Mouse (Mus musculus) c-Kit-positive CD71-negative TER-119-negative erythroid progenitor cells, embryonic 14.5 days (primary cell): Measurements from ENCODE around the gene Lst1.
A peak's percentile ranks its signal among the peaks of the same experiment; 100 is the strongest.

Experiments used
- DNase-seq: peaks from one replicate; pipeline ENCODE4 v3.0.0-alpha.2; 2013; ENCODE audit warnings: low read depth

Lst1 gene

DNA sequence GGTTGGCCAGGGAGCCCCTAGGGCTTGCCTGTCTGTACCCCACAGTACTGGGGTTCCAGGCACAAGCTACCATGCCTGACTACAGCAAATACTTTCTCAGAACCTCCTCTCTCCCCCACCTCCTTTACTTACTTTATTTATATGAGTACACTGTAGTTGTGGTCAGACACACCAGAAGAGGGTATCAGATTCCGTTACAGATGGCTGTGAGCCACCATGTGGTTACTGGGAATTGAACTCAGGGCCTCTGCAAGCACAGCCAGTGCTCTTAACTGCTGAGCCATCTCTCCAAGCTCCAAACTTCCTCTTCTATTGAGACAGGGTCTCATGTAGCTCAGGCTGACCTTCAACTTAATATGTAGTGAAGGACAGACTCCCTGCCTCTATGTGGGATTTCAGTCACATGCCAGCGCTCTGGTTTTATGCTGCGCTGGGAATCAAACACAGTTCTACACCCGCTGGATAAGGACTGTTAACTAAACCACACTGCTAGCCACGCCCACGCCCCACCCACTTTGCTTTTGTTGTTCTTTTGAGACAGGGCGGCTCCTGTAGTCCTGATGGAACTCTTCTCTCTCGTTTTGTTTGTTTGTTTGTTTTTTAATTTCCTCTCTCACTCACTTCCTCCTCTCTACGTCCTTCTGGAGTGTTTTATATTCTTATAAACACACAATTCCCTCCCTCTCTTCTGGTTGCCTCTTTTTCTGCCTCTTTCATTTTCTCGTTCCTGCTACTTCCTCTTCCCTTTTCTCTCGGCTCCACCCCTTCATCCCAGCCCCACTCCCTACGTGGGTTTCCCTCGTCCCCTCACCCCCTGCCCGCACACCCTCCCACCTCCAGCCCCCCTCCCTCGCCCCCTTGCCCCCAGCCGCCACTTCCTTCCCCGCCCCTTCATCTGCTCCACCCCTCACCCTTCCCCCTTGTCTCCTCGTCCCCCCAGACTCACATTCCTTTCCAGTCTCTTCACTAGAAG, 2.3 kb downstream of the Lst1 start:
- peak; percentile 83 for DNase-seq

DNA sequence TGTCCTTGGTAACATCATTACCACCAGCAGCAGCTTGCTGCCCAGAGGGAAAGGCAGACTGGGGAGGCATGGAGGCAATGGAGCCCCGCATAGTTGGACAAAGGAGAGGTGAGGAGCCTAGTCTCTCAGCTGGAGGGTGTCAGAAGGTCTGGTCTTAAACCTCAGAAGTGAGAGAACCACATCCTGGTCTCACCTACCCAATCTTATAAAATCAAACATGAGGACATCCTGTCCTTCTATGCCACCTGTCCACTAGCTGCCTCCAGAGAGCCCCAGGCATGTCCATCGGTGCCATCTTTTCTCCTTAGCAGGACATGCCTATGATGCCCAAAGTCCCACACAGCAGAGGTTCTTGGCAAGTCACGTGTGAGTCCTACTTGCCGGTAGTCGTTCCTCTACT, 8.1 kb downstream of the Lst1 start:
- DNase-seq, result no peak

DNA sequence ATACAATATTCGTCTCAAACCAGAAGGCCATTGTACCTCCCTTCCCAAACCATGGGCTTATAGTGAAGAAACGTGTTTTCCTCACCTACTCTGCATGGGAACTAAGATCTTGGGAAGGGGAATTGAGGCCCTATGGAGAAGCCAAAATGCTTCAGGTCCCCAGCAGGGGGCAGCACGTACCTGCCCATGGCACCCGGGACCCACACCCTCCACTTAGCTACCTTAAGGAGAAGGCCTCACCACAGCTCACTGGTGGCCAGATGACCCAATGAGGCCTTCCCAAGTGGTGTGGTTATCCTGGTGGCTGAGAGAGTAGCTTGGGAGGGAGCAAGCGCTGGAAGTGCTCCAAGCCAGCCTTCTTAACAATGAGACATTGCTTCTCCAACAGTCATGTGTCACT, 9.7 kb downstream of the Lst1 start:
- no peak for DNase-seq

DNA sequence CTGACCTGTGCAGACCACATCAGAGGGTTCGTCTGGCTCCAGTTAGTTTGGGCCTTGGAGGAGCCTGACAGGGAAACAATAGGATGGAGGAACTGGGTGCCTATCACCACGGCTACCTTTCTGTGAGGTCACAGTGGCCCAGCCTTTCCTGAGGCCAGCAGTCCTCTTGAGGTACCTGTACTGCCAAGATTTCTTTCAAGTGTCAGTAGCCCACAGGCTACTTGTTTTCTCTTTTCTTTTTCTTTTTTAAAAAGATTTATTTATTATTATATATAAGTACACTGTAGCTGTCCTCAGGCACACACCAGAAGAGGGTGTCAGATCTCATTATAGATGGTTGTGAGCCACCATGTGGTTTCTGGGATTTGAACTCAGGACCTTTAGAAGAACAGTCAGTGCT, 12.3 kb downstream of the Lst1 start, which contains the start of gene Aif1:
Gene Aif1 (minus strand): TSS at position 101 of the 400 bp plus-strand sequence.
- no peak for DNase-seq

DNA sequence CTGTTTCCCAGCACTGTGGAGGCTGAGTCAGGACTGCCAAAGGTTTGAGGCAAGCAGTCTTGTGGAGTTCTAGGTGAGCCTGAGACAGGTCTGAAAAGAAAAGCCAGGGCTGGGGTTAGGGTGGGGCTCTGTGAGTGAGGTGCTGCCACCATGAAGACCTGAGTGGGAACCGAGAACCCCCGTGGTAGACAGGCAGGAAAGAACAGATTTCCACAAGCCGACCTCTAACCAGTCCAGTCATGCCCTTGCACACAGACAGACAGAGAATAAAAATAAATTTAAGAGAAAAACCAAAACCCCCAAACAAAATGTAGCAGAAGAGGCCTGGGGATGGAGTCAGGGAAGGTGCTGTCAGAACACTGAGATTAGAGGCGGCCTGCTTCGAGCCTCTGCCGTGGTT, 12.9 kb downstream of the Lst1 start:
- no peak for DNase-seq

DNA sequence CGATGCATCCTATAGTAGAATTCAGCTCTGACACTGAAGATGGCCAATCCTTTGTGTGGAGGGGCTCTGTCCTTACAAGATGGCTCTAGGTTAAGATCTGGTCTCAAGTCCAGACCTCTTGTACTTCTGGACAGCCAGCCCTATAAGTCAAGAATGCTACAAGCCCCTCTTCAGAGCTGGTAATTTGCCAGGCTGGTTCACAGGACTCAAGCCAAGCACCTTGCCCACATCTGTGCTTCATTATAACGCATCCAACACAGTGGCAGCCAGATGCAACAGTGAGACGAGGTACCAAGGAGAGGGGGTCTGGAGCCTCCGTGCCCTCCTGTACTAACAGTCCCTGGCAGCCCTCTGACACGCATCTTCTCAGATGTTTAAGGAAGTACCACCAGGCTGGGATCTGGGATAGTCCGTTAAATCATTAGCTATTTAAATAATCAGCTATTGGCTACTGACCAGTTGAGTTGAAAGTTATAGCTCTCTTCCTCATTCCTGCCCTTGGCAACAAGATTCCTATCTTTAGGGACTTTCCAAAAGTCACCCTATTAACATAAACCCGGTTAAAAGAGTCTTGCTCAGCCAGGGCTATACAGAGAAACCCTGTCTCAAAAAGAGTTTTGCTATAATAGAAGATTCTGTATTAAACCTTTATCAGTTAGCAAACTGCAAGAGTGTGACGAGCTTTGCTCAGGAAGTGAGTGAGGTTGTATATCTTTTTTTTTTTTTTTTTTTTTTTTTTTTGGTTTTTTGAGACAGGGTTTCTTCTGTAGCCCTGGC, 13.8 kb downstream of the Lst1 start:
- DNase-seq, result no peak

DNA sequence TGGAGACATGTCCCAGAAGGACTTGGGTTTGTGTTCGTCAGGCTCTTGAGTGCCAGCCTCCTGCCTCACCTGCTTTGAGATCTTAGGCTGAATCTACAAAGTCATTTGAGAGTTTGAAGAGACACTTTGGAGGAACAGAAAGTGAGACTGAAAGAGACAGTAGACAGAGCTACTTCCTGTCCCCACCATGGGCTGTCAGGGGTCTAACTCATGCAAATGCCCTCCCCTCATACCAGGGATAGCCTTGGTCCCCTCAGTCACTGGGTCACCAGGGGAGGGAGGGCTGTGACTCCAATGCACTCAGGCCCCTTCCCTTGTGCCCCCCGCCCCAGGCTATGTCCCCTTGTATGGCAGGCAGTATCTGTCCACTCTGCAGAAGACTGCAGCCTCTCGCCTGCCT, 14.9 kb downstream of the Lst1 start:
- DNase-seq, result no peak

DNA sequence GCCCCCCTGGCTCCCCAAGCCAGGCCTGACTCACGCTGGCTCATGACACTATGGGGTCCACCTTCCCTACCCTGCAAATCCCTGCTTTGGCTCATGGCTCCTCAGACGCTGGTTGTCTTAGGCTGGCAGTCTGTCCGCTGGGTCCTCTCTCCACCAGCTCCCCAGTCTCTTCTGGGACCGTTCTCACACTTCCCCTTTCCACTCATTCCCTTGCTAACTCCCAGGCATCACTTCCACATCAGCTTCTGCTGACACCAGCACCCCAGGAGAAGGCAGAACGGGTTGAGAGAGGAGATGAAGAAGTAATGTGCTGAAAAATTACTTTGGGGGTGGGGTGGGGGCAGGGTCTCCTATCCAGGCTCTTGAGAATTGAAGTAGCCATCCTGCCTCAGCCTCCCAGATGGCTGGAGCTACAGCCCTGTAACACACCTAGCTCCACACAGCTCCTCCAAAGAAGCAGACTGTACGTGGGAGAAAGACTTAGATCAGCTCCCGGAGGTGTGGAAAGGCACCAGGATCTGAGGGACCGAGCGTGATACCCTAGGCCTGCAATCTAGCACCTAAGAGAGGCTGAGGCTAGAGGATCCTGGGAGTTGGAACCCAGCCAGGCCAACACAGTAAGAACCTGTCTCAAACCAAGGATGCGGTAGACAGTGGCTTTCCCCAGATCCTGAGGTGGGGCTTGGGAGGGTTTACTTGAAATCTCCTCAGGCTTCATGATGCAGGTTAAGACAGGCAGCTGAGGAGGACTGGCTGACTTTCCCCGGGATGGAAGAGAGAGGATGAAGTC, 15.6 kb downstream of the Lst1 start:
- DNase-seq, result no peak

DNA sequence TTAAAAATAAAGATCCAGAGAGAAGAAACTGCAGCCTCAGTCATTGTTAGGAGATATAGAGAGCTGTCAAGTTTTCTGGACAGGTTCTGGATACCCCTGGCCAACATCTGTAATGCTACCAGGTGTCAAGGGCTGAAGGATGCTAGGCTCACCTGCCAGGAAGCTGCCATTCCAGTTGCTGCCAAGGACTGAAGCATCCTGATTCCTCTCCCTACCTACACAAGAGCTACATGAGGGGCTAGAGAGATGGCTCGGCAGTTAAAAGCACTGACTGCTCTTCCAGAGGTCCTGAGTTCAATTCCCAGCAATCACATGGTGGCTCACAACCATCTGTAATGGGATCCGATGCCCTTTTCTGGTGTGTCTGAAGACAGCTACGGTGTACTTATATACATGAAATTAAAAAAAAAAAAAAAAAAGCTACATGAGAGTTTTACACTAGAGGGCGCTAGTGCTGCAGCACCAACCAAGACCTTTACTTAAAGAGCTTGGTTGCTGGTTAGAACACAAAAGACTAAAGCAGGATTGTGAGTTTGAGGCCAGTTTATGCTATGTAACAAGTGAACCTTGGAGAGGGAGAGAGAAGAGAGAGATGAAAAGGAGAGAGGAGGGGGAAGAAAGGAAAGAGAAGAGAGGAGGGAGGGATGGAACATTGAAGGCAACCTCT, 19.6 kb downstream of the Lst1 start:
- peak; percentile 62 for DNase-seq

DNA sequence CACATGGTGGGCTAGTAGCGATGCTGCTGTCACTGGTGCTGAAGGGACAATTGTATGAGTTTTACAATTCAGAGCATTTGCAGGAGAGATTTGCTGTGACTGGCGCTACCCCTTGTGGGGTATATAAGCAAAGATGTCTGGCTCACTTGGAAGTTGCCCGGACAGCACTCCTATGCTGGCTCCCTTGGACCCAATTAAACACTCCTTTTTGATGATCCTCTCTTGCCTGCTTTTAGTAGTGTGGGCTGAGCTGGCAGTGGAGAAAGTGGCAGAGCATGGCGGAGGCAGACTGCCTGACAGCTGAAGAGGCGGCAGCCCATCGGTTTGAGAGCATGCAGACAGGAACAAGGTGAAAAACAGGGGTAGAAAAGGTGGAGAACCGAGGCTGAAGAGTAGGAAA, 20.4 kb downstream of the Lst1 start:
- DNase-seq, result no peak

DNA sequence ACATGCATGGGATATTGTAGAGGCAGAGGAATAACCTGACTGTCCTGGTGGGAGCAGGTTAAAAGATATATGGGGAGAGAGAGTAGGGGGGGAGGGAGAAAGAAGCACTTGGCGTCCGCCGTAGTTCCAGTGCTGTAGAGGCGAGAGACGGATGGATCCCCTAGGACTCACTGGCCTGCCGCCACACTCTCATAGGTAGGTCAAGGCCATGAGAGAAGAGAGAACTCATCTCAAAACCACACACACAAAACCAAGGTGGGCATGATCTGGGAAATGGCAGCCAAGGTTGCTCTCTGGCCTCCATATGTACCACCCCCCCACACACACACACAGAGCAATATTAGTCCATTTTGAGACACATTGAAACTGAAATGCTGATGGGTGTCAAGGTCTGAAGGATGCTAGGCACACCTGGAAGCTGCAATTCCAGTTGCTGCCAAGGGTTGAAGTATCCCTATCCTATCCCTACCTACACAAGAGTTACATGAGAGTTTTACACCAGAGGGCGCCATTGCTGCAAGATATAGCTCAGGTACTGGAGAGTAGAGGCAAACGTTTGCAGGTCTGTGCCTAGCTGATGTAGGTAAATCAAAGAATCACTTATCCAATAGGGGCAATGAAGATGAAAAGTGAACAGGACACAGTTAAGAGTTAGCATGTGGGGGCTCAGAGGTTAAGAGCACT, 21.7 kb downstream of the Lst1 start:
- peak; percentile 89 for DNase-seq

DNA sequence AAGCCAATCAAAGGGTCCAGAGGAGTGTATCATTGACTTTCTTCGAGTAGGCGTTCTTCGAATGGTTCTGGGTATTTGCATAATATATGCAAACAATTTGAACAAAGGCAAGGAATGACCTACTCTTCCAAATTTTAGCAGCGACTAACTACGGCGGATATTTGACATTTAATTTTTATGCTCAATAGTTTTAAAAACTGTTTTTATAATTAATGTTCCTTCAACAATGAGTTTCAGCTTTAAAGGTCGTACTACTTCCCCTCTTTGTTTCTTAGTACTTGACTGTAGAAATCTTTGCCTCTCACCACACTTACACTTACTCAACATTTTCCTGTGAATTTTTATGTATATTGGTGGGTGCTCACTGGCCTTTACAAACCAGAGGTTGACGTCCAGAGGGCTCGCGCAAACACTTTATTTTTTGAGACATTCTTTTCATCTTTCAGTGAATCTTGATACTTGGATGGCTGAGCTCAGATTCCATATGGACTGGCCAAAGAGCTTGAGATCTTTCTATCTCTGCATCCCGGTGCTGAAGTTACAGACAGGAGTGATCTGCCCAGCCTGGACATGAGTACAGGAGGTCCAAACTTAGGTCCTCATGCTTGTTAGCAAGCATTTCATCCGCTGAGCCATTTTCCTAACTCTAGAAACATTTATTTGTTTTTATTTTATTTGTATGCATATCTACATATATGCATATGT, 22.6 kb downstream of the Lst1 start:
- DNase-seq, result no peak

DNA sequence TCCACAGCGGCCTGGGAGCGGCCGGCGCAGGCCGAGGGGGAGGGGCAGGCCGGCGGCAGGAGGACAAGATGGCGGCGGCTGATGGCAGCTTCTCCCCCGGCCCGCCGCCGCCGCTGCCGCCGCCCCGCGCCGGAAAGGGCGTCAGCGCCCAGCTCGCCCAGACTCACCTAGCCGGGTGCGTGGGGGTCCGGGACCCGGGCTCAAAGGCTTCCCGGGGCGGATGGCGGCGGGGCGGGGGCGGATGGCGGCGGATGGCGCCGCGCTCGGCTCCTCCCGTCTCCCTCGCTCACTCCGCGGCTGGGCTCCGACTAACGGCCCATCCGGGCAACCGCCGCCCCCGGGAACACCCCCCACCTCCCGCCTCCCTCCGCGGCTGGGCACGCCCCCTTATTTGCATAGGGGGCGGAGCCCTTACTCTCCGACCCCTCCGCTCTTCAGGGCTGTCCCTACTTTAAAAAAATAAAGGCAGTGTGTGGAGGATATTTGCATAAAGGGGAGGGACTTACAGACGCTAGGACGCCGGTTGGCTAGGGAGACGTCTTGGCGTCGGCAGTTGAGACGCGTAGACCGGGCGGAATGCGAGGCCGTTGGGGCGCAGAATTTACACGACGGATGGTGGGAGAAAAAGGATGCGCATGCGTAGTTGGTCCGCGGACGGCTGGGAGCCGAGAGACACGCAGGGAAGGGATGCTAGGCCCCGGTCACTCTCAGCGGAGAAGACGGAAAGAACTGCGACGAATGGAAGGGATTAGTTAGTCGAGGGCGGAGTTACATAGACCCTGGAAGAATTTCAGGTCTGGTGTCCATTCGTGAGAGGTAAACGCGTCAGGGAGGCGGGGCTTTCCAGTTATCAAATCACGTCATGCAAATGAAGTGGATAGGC, 23.4 kb downstream of the Lst1 start, which contains the start of gene Prrc2a:
Gene Prrc2a (minus strand): TSS at position 330 of the 883 bp plus-strand sequence.
- peak; percentile 98 for DNase-seq

DNA sequence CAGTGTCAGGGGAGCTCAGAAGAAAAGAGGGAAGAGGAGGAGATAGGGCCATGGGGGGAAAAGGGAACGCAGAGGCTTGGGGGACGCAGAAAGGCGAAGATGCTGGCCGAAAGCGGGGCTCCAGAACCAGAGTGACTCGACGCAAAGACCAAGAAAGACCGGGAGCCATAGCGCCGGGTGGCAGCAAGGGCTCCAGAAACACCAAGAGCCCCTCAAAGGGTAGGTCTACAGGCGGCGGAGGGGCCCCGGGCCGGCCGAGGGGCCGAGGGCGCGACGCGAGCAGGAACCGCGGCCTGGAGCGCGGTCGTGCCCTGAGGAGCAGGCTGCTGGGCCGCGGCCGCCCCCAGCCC, 24.0 kb downstream of the Lst1 start:
- no peak for DNase-seq

DNA sequence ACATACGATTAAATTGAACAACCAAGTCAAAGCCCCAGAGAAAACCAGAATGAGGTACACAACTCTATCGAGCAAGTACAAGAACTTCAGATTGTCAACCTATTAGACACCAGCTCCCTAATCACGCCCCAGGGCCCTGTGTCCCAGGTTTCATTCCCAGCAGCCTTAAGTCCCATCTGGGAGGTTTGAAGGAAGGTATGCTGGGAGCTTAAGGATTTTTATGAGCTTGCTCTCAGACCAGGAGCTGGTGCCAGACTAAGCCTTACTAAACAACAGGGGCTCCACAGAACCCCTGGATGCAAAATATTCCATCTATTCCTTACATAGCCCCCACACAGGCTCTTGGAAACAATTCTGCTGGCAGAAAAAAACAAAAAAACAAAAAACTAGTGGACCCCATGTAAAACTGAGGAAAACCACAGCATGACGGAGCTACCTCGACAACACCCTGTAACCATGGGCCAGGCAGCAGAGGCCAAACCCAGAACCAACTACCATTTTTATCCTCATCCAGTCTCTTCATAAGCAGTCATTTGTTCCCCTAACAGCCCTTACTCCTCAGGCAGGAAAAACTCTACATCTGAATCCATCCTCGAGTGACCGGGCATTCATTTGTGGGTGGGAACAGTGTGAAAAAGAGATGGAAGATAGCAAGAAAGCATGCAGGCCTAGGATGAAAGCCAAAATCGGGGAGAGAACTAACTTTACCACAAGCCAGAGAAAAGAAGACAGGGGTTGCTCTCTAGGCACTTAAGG, 24.7 kb downstream of the Lst1 start:
- no peak for DNase-seq

DNA sequence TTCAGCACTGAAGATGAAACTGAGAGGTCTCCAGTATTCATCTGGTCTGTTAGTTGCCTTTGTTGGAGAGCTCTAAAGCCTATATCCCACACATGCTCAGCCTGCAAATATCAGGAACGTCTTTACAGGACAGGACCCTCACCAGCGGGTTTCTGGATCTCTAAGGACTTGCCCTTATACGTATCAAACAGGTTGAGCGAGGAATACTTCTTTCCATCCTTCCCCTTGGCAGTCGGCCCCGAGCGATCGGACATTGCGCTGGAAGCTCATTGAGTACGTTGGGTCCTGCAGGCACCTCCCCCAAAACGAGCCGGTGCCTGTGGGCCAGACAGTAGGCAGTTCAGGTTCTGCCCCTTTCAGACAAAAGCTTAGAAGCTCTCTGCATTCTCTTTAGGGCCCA, 25.5 kb downstream of the Lst1 start:
- no peak for DNase-seq

DNA sequence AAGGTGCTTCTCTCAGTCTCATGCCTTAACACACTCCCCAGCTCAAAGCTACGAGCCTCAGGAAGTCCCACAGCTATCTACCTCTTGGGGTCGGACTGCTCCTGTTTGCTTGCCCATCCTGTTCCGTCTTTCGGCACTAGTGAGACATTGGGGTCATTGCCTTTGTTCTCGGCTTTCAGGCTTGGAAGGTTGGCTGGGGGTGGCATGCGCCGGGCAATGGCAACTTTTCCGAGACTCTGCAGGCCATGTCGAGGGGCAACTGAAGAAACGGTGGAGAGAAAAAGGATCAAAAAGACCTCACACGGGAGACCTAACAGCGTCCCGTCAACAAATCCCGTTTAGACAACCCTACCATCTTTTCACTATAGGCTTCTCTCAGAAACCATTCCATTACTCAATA, 26.1 kb downstream of the Lst1 start:
- no peak for DNase-seq

DNA sequence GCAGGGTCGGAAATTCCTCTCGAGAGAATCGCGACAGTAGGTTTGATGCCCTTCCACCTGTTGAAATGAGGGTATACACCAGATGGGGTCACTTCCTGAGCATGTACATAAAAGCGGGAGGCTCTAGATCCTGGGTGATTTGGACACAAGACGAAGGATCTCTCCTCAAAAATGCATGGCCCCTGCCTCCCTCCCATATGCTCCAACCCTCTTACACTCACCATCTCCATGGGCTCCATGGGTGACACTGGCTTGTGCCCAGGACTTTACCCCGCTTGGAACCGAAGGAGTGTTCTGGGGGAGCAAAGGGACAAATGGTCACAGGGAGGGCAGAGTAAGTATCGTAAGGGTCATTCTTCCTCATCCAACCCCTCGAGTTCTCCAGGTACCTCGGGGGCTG, 26.8 kb downstream of the Lst1 start:
- DNase-seq, result no peak

DNA sequence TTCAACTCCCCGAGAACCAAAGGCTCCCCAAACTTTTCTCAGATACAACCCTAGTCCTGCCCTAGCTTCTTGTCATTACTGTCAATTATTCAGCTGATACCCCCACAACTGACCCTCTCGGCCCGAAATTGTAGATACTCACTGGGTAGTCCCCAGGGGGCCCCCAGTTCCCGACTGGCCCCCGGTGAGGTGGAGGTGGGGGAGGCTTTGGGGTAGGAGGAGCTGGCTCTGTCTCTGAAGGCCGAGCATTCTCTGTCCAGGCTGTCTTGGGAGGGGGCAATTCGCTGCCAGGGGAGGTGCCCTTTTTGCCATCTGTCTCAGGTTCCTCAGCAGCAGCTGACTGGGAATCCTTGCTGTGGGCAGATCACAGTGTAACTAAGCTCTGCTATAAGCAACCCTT, 28.6 kb downstream of the Lst1 start:
- DNase-seq, result no peak
